Mouse (Mus musculus) cerebellum, postnatal 25 days (tissue): ENCODE results near the gene Rtcb.

Source experiments
- DNase-seq, 2 experiments: peaks; one replicate each; pipeline ENCODE4 v3.0.0; 2021; ENCODE audit warnings: mixed read lengths in 2 of 2

Gene Rtcb

DNA sequence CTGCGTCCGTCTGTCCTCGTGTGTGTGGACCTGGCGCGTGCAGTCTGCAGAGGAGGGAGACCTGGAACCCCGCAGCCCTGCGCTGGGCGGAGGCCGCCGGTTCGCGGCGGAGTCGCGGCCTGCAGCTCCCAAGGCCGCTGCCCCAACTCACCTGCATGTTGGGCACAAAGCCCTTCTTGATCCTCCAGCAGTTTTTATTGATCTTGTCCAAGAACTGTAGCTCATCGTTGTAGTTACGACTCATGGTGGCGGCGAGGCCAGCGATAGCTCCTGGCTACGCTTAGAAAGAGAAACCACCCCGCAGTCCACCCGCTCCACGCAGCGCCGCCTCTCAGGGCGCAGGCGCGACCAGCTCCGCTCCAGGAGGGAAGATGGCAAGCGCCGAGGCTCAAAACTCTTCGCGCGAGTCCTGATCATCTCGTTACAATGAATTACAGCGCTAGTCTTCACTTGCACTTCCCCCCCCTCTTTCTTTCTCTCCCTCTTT lies at the start of gene Rtcb:
Rtcb (minus strand) TSS at position 360 of the 487 bp plus-strand sequence.
- DNase-seq: peak; percentile 99 to 100

GRCm38 (mm10) chr10:86006455-86006854 lies 48.8 kb upstream of the Rtcb start:
- DNase-seq: no peak

GRCm38 (mm10) chr10:86000447-86000846 lies 42.8 kb upstream of the Rtcb start:
- no peak for DNase-seq

DNA sequence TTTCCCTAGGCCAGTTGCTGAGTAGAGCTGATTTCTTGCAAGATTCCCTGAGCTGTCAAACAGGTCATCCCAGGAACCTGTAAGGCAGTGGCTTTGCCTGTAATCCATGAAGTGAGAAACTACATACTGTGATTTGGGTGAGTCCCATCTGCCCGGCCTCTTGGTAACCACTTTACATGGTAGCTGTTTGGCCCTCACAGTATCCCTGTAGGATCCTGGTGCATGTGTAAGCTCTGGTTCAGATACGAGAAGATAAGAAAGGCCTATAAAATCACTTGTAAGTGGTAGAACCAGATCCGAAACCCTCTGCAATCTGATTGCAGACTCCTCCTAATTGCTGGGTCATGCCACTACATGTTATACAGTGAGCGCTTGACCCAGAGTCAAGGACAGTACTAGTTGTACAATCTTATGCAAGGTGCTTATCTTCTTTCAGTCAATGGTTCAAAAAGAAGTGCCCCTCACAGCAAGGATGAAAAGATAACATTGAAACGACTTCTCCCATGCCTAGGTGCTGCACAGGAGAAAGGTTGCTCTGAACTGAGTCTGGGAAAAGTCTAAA lies 37.0 kb upstream of the Rtcb start:
- DNase-seq: no peak

DNA sequence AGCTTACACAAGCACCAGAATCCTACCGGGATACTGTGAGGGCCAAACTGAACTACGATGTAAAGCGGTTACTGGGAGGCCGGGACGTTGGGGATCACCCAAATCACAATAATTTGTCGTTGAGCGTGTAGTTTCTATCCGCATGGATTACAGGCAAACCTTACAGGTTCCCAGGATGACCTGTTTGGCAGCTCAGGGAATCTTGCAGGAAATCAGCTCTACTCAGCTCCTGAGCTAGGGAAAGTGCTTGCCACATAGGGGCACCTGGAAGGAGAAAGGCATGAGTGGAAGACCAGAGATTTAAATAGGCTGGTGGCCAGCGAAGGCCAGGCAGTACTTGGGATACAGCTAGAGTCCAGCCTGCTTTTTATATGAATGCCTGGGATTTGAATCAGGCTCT lies 36.2 kb upstream of the Rtcb start:
- no peak for DNase-seq

GRCm38 (mm10) chr10:85992412-85992811 lies 34.8 kb upstream of the Rtcb start:
- no peak for DNase-seq

GRCm38 (mm10) chr10:85989412-85990115 lies 31.9 kb upstream of the Rtcb start:
- DNase-seq: no peak

DNA sequence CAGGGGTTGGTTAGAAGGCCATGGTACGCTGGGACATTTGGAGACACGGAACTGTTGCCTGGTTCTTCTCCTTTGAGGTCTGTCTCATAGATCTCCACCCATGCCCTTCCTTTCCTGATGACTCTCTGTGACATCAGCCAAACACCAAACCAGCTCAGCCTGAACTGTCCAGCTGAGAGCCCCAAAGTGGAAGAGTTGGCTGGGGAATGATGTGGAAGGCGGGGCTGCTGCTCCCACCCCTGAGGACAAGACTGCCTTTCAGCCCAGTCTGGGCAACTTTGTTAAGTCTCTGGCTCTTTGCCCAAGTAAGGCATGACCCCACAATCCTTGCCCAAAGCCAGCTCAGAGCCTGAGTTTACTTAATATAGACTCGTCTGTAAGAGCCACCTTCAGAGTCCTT lies 15.3 kb upstream of the Rtcb start:
- peak in 1 of 2 experiments; percentile 10 for DNase-seq

DNA sequence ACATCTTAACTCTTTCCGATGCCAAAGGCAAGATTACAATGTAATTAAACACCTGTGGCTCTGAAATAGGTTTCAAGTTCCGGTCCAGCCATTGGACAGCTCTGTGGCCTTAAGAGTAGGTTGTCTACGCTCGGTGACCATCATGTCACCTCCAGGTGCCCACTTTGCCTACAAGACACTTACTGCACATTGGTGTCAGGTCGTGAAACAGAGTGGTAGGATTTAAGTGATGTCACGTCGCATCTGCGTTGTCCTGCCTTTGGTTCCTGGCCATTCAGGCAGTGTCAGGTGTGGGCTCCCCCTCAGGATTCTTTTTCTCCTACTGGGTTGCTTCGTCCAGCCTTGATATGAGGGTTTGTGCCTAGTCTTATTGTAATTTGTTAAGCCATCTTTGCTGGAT lies 14.2 kb upstream of the Rtcb start:
- DNase-seq: no peak

GRCm38 (mm10) chr10:85969894-85970620 lies 12.4 kb upstream of the Rtcb start:
- DNase-seq: no peak

GRCm38 (mm10) chr10:85968731-85969130 lies 11.1 kb upstream of the Rtcb start:
- no peak for DNase-seq

- DNase-seq: peak; percentile 84 to 89
Measured at GRCm38 (mm10) chr10:85968157-85968634, 10.6 kb upstream of the Rtcb start.

- no peak for DNase-seq
Measured at GRCm38 (mm10) chr10:85967411-85968156, 10.0 kb upstream of the Rtcb start.

DNA sequence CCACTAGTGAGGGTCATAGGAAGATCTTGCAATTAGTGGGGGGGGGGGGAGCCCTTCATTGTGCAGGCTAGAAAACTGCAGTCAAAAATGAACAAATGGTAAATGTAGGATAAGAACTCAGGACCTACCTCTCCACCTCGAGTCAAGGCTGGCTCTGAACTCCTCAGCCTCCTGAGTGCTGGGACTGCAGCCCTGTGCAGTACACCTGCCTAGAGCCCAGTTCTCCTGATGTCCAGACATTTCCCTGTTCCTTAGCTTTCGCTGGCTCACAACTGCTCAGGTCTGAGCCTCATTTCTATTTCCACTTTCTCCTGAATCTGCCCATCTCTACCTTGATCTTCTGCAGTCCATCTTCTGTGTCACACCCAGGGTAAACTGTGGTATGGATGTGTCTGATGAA lies 8.9 kb upstream of the Rtcb start:
- DNase-seq: no peak

DNA sequence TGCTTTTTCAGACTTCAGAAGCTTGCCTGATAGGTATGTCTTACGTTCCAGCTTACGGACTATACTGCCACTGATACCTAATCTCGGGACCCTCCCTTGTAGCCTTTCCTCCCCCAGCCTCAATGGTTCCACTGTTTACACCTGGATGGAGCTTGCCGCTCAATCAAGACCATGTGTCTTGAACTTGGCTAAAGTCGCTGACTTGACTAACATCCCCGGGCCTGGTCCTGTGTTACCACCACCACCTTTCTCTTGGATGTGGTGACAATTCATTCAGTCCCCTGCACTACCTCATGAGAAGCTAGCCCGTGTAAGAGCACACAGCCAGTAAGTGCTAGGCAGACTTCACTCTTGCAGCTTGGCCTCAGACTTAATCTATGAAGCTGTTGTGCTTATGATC lies 6.7 kb upstream of the Rtcb start:
- no peak for DNase-seq

GRCm38 (mm10) chr10:85962897-85963296 lies 5.3 kb upstream of the Rtcb start:
- DNase-seq: no peak

DNA sequence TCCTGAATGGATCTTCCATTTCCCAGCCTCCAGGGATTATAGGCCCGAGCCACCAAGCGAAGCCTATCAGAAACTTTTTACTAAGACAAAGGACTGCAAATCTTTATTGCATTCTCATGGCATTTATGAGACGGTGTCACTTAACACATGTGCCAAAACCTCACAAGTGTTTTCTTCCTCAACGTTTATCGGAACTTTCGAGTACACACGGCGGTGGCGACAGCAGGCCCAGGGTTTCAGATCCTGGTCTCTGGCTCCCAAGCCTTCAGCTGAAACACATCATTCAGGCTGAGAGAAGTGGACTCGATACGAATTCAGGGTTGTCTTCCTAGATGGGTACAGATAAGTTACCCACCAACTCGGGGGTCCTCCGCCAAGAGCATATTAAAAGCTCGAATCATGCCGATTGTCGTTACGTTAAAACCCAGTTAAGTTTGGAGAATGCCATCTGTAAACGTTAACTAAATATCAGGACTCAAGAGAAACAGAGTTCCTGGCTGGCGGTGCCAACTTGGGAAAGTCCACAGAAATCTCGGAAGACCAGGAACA lies 678 bp downstream of the Rtcb start:
- peak; percentile 14 to 18 for DNase-seq

DNA sequence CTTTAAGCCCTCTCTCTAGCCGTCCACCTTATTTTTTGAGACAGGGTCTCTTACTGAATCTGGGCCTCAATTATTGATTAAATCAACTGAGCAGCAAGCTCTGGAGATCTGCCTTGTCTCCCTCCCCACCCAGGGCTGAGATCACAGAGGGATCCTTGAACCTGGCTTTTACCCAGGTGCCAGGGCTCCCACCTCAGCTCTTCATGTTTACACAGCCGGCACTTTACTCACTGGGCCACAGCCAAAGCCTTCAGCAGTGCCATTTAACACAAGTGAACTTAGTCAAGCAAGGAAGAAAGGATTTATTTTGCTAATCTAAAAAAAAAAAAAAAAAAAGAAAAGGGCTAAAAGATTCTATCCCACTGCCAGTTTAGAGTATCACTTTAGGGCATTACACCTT lies 3.2 kb downstream of the Rtcb start:
- DNase-seq: peak in 1 of 2 experiments; percentile 29

- DNase-seq: peak in 1 of 2 experiments; percentile 15
Measured at GRCm38 (mm10) chr10:85953401-85953800, 4.2 kb downstream of the Rtcb start.

GRCm38 (mm10) chr10:85951765-85952443 lies 5.7 kb downstream of the Rtcb start:
- no peak for DNase-seq

- DNase-seq: no peak
Measured at GRCm38 (mm10) chr10:85948483-85949196, 9.0 kb downstream of the Rtcb start.
